Mouse (Mus musculus): ENCODE measurements around the gene U2surp. TPM values are rescaled to one million over a fixed set of nuclear protein-coding genes. Genes with fewer than 3 reads are reported as not detected.

Gene U2surp
- total RNA-seq, 2 experiments from 2014 or later = 67.6 to 69.0 TPM

- no peak for TF ChIP-seq CTCF (IDR thresholded peaks at IDR 0.05)
- Histone ChIP-seq H3K4me3 (no peak overlapping the region), H3K27ac (no peak overlapping the region)
- intact Hi-C loops (cut with DNase I) = no loop called here
- no peak for DNase-seq (ENCODE audit: extremely low spot score in 1 of 2, low spot score in 2 of 2)
Observed at GRCm38 (mm10) chr9:95550856-95551774, 39.3 kb upstream of the U2surp start.

GRCm38 (mm10) chr9:95549626-95550411 lies 38.0 kb upstream of the U2surp start:
- intact Hi-C loops (cut with DNase I) = no loop called here
- TF ChIP-seq CTCF (IDR thresholded peaks at IDR 0.05) = no peak
- DNase-seq (ENCODE audit: extremely low spot score in 1 of 2, low spot score in 2 of 2) = no peak

GRCm38 (mm10) chr9:95546679-95547078 lies 34.9 kb upstream of the U2surp start:
- TF ChIP-seq CTCF (IDR thresholded peaks at IDR 0.05) = no peak
- Histone ChIP-seq H3K27ac (no peak overlapping the region), H3K4me3 (no peak overlapping the region)
- intact Hi-C loops (cut with DNase I) = no loop called here
- no peak for DNase-seq (ENCODE audit: extremely low spot score in 1 of 2, low spot score in 2 of 2)

More at GRCm38 (mm10) chr9:95549626-95550411, 38.0 kb upstream of the U2surp start:
- Histone ChIP-seq H3K27ac (no peak overlapping the region), H3K4me3 (no peak overlapping the region)

GRCm38 (mm10) chr9:95544598-95544997 lies 32.8 kb upstream of the U2surp start:
- TF ChIP-seq CTCF (IDR thresholded peaks at IDR 0.05) = no peak
- Histone ChIP-seq H3K4me3 (no peak overlapping the region), H3K27ac (no peak overlapping the region)
- no peak for DNase-seq (ENCODE audit: extremely low spot score in 1 of 2, low spot score in 2 of 2)
- intact Hi-C loops (cut with DNase I) = no loop called here

- intact Hi-C loops (cut with DNase I) = no loop called here
- DNase-seq (ENCODE audit: extremely low spot score in 1 of 2, low spot score in 2 of 2) = no peak
- no peak for TF ChIP-seq CTCF (IDR thresholded peaks at IDR 0.05)
- Histone ChIP-seq H3K27ac (no peak overlapping the region), H3K4me3 (no peak overlapping the region)
Observed at GRCm38 (mm10) chr9:95542475-95542874, 30.7 kb upstream of the U2surp start.

- Histone ChIP-seq H3K27ac (no peak overlapping the region), H3K4me3 (no peak overlapping the region)
- intact Hi-C loops (cut with DNase I) = no loop called here
- DNase-seq (ENCODE audit: extremely low spot score in 1 of 2, low spot score in 2 of 2) = no peak
- no peak for TF ChIP-seq CTCF (IDR thresholded peaks at IDR 0.05)
Observed at GRCm38 (mm10) chr9:95541650-95542432, 30.0 kb upstream of the U2surp start.

GRCm38 (mm10) chr9:95541208-95541607 lies 29.4 kb upstream of the U2surp start:
- intact Hi-C loops (cut with DNase I) = no loop called here
- TF ChIP-seq CTCF (IDR thresholded peaks at IDR 0.05) = no peak
- Histone ChIP-seq H3K4me3 (no peak overlapping the region), H3K27ac (no peak overlapping the region)
- no peak for DNase-seq (ENCODE audit: extremely low spot score in 1 of 2, low spot score in 2 of 2)

GRCm38 (mm10) chr9:95540487-95540886 lies 28.7 kb upstream of the U2surp start:
- Histone ChIP-seq H3K27ac (no peak overlapping the region), H3K4me3 (no peak overlapping the region)
- TF ChIP-seq CTCF (IDR thresholded peaks at IDR 0.05) = peak; percentile 74
- DNase-seq (ENCODE audit: extremely low spot score in 1 of 2, low spot score in 2 of 2) = no peak
- intact Hi-C loops (cut with DNase I) = no loop called here

GRCm38 (mm10) chr9:95539176-95539800 lies 27.5 kb upstream of the U2surp start:
- intact Hi-C loops (cut with DNase I) = no loop called here
- Histone ChIP-seq H3K4me3 (no peak overlapping the region), H3K27ac (no peak overlapping the region)
- no peak for DNase-seq (ENCODE audit: extremely low spot score in 1 of 2, low spot score in 2 of 2)
- no peak for TF ChIP-seq CTCF (IDR thresholded peaks at IDR 0.05)

- intact Hi-C loops (cut with DNase I) = loop anchor here (1.0 to 5.0 kb wide), 2 partner anchors 163 to 319 kb away; no protein-coding TSS in a partner anchor
- peak; percentile 65 for TF ChIP-seq CTCF (IDR thresholded peaks at IDR 0.05)
- no peak overlapping the region for H3K4me3 ChIP-seq
- no peak for DNase-seq (ENCODE audit: extremely low spot score in 1 of 2, low spot score in 2 of 2)
- H3K27ac ChIP-seq = no peak overlapping the region
Observed at GRCm38 (mm10) chr9:95533817-95534216, 22.0 kb upstream of the U2surp start.

GRCm38 (mm10) chr9:95531144-95531543 lies 19.3 kb upstream of the U2surp start:
- Histone ChIP-seq H3K4me3 (no peak overlapping the region), H3K27ac (no peak overlapping the region)
- DNase-seq (ENCODE audit: extremely low spot score in 1 of 2, low spot score in 2 of 2) = no peak
- no peak for TF ChIP-seq CTCF (IDR thresholded peaks at IDR 0.05)
- intact Hi-C loops (cut with DNase I) = loop anchor here (5.0 kb wide), 1 partner anchor 166 kb away; no protein-coding TSS in a partner anchor
